ENCODE assay signal across 9 mouse cellular contexts in genomic region chr1:88654521-88655472, GRCm38 (mm10). TPM values are rescaled to one million over a fixed set of nuclear protein-coding genes. Genes with fewer than 3 reads are reported as not detected.
DNase-seq lines count a peak whose midpoint lies in the region; ATAC-seq and TF ChIP-seq lines count a peak whose summit lies in the region.
"Had no signal": no experiment of that assay in that cellular context is flagged by ENCODE, and none has a peak within 500 bp of the region (broad histone marks: within the 10 kb centered on the region; RNA-seq: fewer than 3 reads in every experiment).

No protein-coding gene starts in this region.

- no peaks in the 10 kb centered on the region for H3K36me3 ChIP-seq in heart, postnatal 0 days (replicated peaks; ENCODE audit: control insufficient read depth, insufficient read depth, low read length)
- no peaks in the 10 kb centered on the region for H3K36me3 ChIP-seq in hindbrain, embryonic 10.5 days
- H3K36me3 ChIP-seq: heart, embryonic 13.5 days had no signal

- TF ChIP-seq CTCF in heart, postnatal 0 days (IDR thresholded peaks at IDR 0.05; ENCODE audit: low read depth): no peak

- DNase-seq in layer of hippocampus, adult 9-11 months: peak; percentile 32
- no peak for DNase-seq in layer of hippocampus, postnatal 25 days (ENCODE audit: extremely low spot score in 1 of 2, low spot score in 1 of 2)
- peak; percentile 34 for DNase-seq in heart, postnatal 0 days (ENCODE audit: low spot score)
- DNase-seq in thymus, postnatal 36 days: peak; percentile 85 to 92
- no peak for DNase-seq in ovary, adult 18-20 months (ENCODE audit: low spot score)
- no peak for DNase-seq in right cerebral cortex, postnatal 36 days (ENCODE audit: low spot score in 2 of 2)
- DNase-seq in hindbrain, embryonic 10.5 days (ENCODE audit: low spot score): no peak

- H3K27me3 ChIP-seq in heart, postnatal 0 days (ENCODE audit: control insufficient read depth, insufficient read depth, low read length): no peaks in the 10 kb centered on the region
- H3K27me3 ChIP-seq in hindbrain, embryonic 10.5 days (ENCODE audit: insufficient read depth, poor library complexity, severe bottlenecking): no peaks in the 10 kb centered on the region
- H3K27me3 ChIP-seq: heart, embryonic 13.5 days had no signal

- no peak overlapping the region for H3K9ac ChIP-seq in heart, postnatal 0 days (replicated peaks; ENCODE audit: low read depth, low read length)
- H3K9ac ChIP-seq: heart, embryonic 13.5 days had no signal

- peak overlapping the region; percentile 11; the same call in 1 of the 2 replicates for H3K27ac ChIP-seq in heart, postnatal 0 days (ENCODE audit: low read depth)
- no peak overlapping the region for H3K27ac ChIP-seq in hindbrain, embryonic 10.5 days
- H3K27ac ChIP-seq: heart, embryonic 13.5 days had no signal

- no peaks in the 10 kb centered on the region for H3K9me3 ChIP-seq in heart, postnatal 0 days (replicated peaks; ENCODE audit: control insufficient read depth, low read length)
- no peaks in the 10 kb centered on the region for H3K9me3 ChIP-seq in hindbrain, embryonic 10.5 days
- H3K9me3 ChIP-seq: heart, embryonic 13.5 days had no signal

- ATAC-seq in heart, postnatal 0 days (ENCODE audit: insufficient read depth, low read depth): no peak
- peak; percentile 83 for ATAC-seq in monocyte, adult 5-6 weeks (replicated peaks; ENCODE audit: insufficient number of reproducible peaks, low FRiP score, low TSS enrichment, poor library complexity, severe bottlenecking)

- H3K4me1 ChIP-seq in heart, postnatal 0 days (ENCODE audit: control insufficient read depth, insufficient read depth): peaks cover 23% of the 10 kb centered on the region
- H3K4me1 ChIP-seq in hindbrain, embryonic 10.5 days (replicated peaks): peaks cover 4% of the 10 kb centered on the region; the same call in 1 of the 2 replicates

- no peak overlapping the region for H3K4me2 ChIP-seq in heart, postnatal 0 days (ENCODE audit: low read depth, low read length)
- H3K4me2 ChIP-seq: heart, embryonic 13.5 days had no signal

- no peak for TF ChIP-seq EP300 in heart, postnatal 0 days (IDR thresholded peaks at IDR 0.05; ENCODE audit: low read depth)

- H3K4me3 ChIP-seq in heart, postnatal 0 days (ENCODE audit: low read depth, low read length): no peak overlapping the region
- no peak overlapping the region for H3K4me3 ChIP-seq in hindbrain, embryonic 10.5 days
- H3K4me3 ChIP-seq: heart, embryonic 13.5 days had no signal

- WGBS in heart, postnatal 0 days: 66% methylated on average over 9 of the region's 9 CpGs
- 83% methylated on average over 9 of the region's 9 CpGs for WGBS in hindbrain, embryonic 10.5 days

RNA-seq across cellular contexts. Expression of gene Arl4c, which starts 47.2 kb away (rescaled TPM):
- total RNA-seq in layer of hippocampus, postnatal 25 days (2021): 10 to 100 TPM; 28.5 to 29.6 TPM
- total RNA-seq in heart, postnatal 0 days (2014; rRNA removed; ENCODE audit: low replicate concordance): 20.9 and 23.4 TPM in 2 replicates
- 6.0 and 6.2 TPM in 2 replicates for polyA plus RNA-seq in heart, postnatal 0 days (2015; fragmentation: Nextera tagmentation; extraction: Ambion mirVana)
- total RNA-seq in monocyte, adult 5-6 weeks (2017): 176 to 204 TPM (median 187 TPM) in 3 replicates
- polyA plus RNA-seq in hindbrain, embryonic 10.5 days (2016; fragmentation: Nextera tagmentation; extraction: Ambion mirVana): 18.5 and 22.2 TPM in 2 replicates

Comparison
In these comparisons a context has a peak if more than half of its experiments do, and no peak if none do; other contexts are left out.
1. DNase-seq: peak in layer of hippocampus, adult 9-11 months (single experiment), heart, postnatal 0 days (single experiment) and thymus, postnatal 36 days (2 of 2); none in layer of hippocampus, postnatal 25 days (0 of 2), ovary, adult 18-20 months (single experiment), right cerebral cortex, postnatal 36 days (0 of 2) and hindbrain, embryonic 10.5 days (single experiment).